Mouse (Mus musculus): Measurements from ENCODE around the gene Gtf2h1.

DNA sequence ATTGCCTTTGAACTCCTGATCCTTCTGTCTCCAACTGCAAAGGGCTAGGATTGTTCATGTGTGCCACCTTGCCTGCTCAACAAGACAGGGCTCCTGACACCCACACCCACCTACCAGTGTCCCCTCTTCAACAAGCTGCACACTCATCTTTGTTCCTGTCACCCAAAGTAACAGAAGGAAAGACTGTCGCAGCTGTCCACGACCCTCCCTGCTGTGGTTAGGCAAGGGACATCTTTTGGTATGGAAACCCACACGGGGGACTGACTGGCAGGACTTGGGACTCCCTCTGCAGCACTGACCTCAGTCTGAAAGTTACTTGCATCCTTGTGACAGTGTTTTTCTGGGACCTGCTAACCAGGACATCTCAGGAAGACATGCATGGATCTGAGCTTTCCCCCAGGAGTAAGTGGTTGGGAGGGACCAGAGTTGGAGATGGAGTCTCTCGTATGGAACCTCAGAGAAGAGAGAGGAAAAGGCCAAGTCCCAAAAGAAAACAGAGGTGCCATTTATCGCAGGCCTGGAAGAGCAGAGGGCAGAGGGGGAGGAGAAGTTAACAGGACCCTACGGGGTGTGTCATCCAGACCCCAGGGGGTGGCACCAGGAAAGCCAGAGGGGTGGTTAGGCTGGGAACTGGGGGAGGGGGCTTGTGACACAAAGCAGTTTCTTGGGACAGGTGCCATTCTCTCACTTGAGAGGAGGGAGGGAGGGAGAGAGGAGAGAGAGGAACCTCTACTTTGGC is 45.1 kb downstream of the Gtf2h1 start, which contains the start of gene Ldha:
- TF ChIP-seq POLR2A (IDR thresholded peaks at IDR 0.05; ENCODE audit: low read depth, low read length), result no peak
- no peak for TF ChIP-seq CTCF (IDR thresholded peaks at IDR 0.05; ENCODE audit: extremely low read depth, insufficient read depth, insufficient read length, insufficient replicate concordance)
